Mouse (Mus musculus) MEL (cell line): ENCODE data around the gene Pemt.

Experiments used
- CTCF ChIP-seq, 3 experiments: IDR thresholded peaks in 2 of 3; conservative IDR thresholded peaks in 1 of 3; 2 replicates each; pipeline ENCODE4 v1.5.1; 2011 to 2012; ENCODE audit warnings: low read length in 3 of 3, low read depth in 2 of 3, mild to moderate bottlenecking in 2 of 3, improper control_type of control experiment in 1 of 3, inconsistent platforms in 1 of 3, mixed read lengths in 1 of 3, moderate library complexity in 1 of 3; ENCODE audit not compliant: control insufficient read depth in 1 of 3, insufficient read depth in 1 of 3, poor library complexity in 1 of 3, severe bottlenecking in 1 of 3
- EP300 ChIP-seq, 2 experiments: IDR thresholded peaks; 2 replicates each; pipeline ENCODE4 v1.6.1; 2011; ENCODE audit warnings: improper control_type of control experiment in 2 of 2, low read length in 2 of 2, low read depth in 1 of 2, mild to moderate bottlenecking in 1 of 2
- GATA1 ChIP-seq: IDR thresholded peaks from 2 replicates; pipeline ENCODE4 v1.6.1; 2011; ENCODE audit warnings: low read depth, low read length, improper control_type of control experiment
- POLR2AphosphoS2 ChIP-seq: IDR thresholded peaks from 2 replicates; pipeline ENCODE4 v1.6.1; 2011; ENCODE audit warnings: low read length, improper control_type of control experiment
- UBTF ChIP-seq: IDR thresholded peaks from 2 replicates; pipeline ENCODE4 v1.6.1; 2012; ENCODE audit warnings: low read depth, mild to moderate bottlenecking, inconsistent platforms, low read length, improper control_type of control experiment, moderate library complexity, borderline replicate concordance; ENCODE audit not compliant: insufficient read depth

DNA sequence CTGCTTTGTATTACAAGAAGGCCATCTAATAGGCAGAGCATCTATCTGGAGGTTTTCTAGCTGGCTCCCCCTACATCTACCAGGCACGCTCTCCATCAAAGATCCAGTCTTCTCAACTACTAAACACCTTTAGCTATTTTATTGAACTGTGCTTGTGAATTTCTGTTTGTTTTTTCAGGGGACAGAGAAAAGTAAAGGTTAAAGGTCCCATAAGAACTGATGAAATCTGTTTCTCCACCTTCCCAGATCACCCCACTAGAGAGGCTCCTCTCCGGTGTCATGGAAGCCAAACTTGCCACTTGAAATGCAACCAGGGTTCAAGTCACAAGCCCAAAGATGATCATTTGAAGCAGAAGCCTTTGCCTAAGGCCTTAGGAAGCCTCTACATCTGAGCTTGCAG, 2.6 kb upstream of the Pemt start:
- no peak for TF ChIP-seq CTCF (IDR thresholded peaks at IDR 0.05 in 2 of 3, conservative IDR thresholded peaks at IDR 0.05 in 1 of 3; ENCODE audit: control insufficient read depth in 1 of 3, insufficient read depth in 1 of 3, low read depth in 2 of 3, low read length in 3 of 3, poor library complexity in 1 of 3, severe bottlenecking in 1 of 3)
- no peak for TF ChIP-seq EP300 (IDR thresholded peaks at IDR 0.05; ENCODE audit: low read depth in 1 of 2, low read length in 2 of 2)
- TF ChIP-seq UBTF, result no peak
- no peak for TF ChIP-seq GATA1
- TF ChIP-seq POLR2AphosphoS2, result no peak
